Mouse (Mus musculus) intestine, embryonic 14.5 days (tissue): Measurements from ENCODE around the gene Aspscr1. TPM values are rescaled to one million over a fixed set of nuclear protein-coding genes. Genes with fewer than 3 reads are reported as not detected.

Source experiments
- ATAC-seq: fragments of 200-750 bp; cut with Nextera tagmentation; replicated peaks from 2 replicates; pipeline ENCODE4 v1.8.0; 2017; ENCODE audit warnings: low read depth, moderate number of reproducible peaks, moderate TSS enrichment, moderate library complexity; ENCODE audit not compliant: low FRiP score, low TSS enrichment
- DNase-seq: peaks from one replicate; pipeline ENCODE4 v3.0.0-alpha.2; 2018; ENCODE audit warnings: low spot score
- H3K27ac ChIP-seq: fragments of 300-500 bp; sonication (generic); 2 replicates; pipeline ENCODE4 v1.5.1; 2014; ENCODE audit warnings: low read depth, mild to moderate bottlenecking, control low read depth
- H3K27me3 ChIP-seq: fragments of 300-500 bp; sonication (generic); replicated peaks from 2 replicates; pipeline ENCODE4 v1.6.1; 2014; ENCODE audit warnings: low read length, control low read depth; ENCODE audit not compliant: control insufficient read depth, insufficient read depth
- H3K36me3 ChIP-seq: fragments of 300-500 bp; sonication (generic); 2 replicates; pipeline ENCODE4 v1.6.1; 2014; ENCODE audit warnings: low read length, control low read depth; ENCODE audit not compliant: control insufficient read depth, insufficient read depth
- H3K4me1 ChIP-seq: fragments of 300-500 bp; sonication (generic); replicated peaks from 2 replicates; pipeline ENCODE4 v1.6.1; 2014; ENCODE audit warnings: low read length, control low read depth, mixed read lengths; ENCODE audit not compliant: control insufficient read depth, insufficient read depth
- H3K4me2 ChIP-seq: fragments of 300-500 bp; sonication (generic); 2 replicates; pipeline ENCODE4 v1.6.1; 2014; ENCODE audit warnings: low read length
- H3K4me3 ChIP-seq: fragments of 300-500 bp; sonication (generic); 2 replicates; pipeline ENCODE4 v1.5.1; 2014; ENCODE audit warnings: low read depth, low read length, control low read depth, mixed read lengths
- H3K9ac ChIP-seq: fragments of 300-500 bp; sonication (generic); 2 replicates; pipeline ENCODE4 v1.6.1; 2014; ENCODE audit warnings: mild to moderate bottlenecking, low read length
- H3K9me3 ChIP-seq: fragments of 300-500 bp; sonication (generic); 2 replicates; pipeline ENCODE4 v1.6.1; 2016; ENCODE audit warnings: low read length, control low read depth; ENCODE audit not compliant: control insufficient read depth
- WGBS: fragments of 180-500 bp; shearing (Covaris S2); extraction: QIAGEN DNeasy Blood & Tissue Kit; methylation state at CpG from one replicate; pipeline ENCODE4 v1.1.7; 2014; 5-methylcytosine and 5-hydroxymethylcytosine counted together
- polyA plus RNA-seq: library from polyadenylated mRNA; unstranded; fragments of >200 nt; fragmentation: Nextera tagmentation; extraction: Ambion mirVana; gene quantifications from 2 replicates; pipeline ENCODE4 v1.2.1, GENCODE M21; 2014

The Aspscr1 gene
- polyA plus RNA-seq, 1 experiment from 2014 or later: 93.2 TPM

DNA sequence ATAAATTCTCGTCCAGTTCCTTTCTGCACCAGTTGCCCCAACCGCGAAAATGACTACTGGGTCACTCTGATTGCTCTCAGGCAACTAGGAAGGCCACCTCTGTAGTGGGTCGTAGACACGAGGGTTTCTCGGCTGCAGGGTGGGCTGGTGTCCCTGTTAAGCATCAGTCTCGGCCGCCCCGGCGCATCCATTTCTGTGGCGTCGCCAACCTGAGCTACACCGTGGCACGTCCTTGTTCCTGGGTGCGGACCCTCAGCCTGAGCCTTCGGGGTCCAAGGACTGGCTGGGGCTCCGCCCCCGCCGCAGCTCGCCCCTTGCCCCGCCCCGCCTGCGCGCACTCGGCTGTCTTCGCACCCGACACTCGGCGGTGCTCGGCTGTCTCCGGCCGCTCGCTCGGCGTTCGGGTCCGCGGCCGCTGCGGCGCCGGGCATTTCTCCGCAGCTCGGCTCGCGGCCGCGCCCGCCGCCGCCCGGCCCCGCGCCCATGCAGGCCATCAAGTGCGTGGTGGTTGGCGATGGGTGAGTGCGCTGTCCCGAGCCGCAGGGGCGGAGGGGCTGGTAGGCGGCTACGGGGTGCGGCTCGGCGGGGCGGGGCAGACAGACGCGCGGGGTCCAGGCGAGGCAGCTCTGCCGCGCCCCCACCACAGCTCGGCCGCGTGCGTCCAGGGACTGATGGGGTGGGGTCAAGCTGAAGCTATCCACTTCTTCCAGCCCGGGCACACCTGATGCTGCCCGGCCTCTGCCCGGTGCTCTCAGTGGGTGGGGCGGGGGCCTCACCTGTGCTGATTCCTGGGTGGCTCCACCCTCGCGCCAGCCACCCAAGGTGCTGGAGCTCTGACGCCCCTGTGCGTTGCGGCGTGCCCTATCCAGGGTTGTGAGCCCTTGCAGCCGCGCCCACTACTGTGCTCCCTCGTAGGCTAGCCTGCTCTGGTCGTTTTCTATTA is 48.6 kb downstream of the Aspscr1 start, which contains the start of gene Rac3:
Rac3 (plus strand) TSS at position 347 of the 943 bp plus-strand sequence.
- Histone ChIP-seq H3K4me3 (peak within 1 kb of the TSS; percentile 58), H3K27me3 (peaks cover 8% of the 10 kb centered on the region; the same call in 1 of the 2 replicates), H3K4me1 (peaks cover 16% of the 10 kb centered on the region), H3K9me3 (no peaks in the 10 kb centered on the region), H3K9ac (peak within 1 kb of the TSS; percentile 64), H3K36me3 (peaks cover 30% of the 10 kb centered on the region), H3K27ac (no peak within 1 kb of the TSS), H3K4me2 (peak within 1 kb of the TSS; percentile 99)
- DNase-seq: peak; percentile 82
- ATAC-seq: peak; percentile 77
- under 1% methylated on average over 90 of the region's 90 CpGs for WGBS

DNA sequence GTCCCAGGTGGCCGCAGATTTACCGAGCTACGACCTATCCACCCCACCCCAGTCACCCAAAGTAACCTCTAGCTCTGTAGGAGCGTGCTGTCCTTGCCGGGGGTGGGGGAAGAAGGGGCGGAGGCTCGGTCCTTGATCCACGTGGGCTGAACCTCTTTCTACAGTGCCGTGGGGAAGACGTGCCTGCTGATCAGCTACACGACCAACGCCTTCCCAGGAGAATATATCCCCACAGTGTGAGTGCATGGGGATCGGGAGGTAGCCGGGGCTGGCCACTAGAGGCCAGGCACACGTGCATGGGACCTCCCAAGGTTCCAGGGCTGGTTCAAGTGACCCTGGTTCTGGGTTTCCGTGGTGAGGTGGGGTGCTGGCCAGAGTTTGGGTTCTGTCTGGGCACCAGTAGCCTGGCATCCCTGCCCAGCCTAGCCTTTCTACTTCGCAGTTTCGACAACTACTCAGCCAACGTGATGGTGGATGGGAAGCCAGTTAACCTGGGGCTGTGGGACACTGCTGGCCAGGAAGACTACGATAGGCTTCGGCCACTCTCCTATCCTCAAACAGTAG is 49.4 kb downstream of the Aspscr1 start:
- Histone ChIP-seq H3K4me3 (peak overlapping the region; percentile 58), H3K27me3 (peaks cover 8% of the 10 kb centered on the region; the same call in 1 of the 2 replicates), H3K4me1 (peaks cover 20% of the 10 kb centered on the region), H3K9me3 (no peaks in the 10 kb centered on the region), H3K9ac (peak overlapping the region; percentile 64), H3K27ac (no peak overlapping the region), H3K36me3 (peaks cover 24% of the 10 kb centered on the region), H3K4me2 (peak overlapping the region; percentile 99)
- no peak for DNase-seq
- peak; percentile 3 for ATAC-seq
- 22% methylated on average over 21 of the region's 21 CpGs for WGBS

DNA sequence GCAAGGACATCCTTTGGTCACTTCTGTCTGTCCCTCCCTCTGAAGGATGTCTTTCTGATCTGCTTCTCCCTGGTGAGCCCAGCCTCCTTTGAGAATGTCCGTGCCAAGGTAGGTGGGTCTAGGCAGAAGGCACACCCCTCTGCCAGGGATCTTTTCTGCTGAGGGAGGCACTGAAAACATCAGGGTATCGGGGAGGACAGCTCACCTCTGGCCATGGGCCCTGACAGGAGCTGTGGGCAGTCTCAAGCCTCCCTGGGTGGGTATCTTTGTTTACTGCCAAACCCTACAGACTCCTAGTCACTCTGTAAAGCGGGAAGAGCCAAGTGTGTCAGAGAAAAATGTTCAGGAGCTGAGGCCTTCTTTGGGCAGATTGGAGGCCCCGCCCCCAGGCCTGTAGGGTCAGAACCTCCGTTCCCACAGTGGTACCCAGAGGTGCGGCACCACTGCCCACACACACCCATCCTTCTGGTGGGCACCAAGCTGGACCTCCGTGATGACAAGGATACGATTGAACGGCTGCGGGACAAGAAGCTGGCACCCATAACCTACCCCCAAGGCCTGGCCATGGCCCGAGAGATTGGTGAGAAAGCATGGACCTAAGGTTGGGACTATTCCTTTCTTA is 50.1 kb downstream of the Aspscr1 start:
- 85% methylated on average over 11 of the region's 11 CpGs for WGBS
- Histone ChIP-seq H3K36me3 (peaks cover 17% of the 10 kb centered on the region), H3K9me3 (no peaks in the 10 kb centered on the region), H3K9ac (no peak overlapping the region), H3K27me3 (peaks cover 8% of the 10 kb centered on the region; the same call in 1 of the 2 replicates), H3K4me3 (no peak overlapping the region), H3K4me2 (no peak overlapping the region), H3K4me1 (peaks cover 20% of the 10 kb centered on the region), H3K27ac (no peak overlapping the region)
- DNase-seq (no peak), ATAC-seq (no peak)

DNA sequence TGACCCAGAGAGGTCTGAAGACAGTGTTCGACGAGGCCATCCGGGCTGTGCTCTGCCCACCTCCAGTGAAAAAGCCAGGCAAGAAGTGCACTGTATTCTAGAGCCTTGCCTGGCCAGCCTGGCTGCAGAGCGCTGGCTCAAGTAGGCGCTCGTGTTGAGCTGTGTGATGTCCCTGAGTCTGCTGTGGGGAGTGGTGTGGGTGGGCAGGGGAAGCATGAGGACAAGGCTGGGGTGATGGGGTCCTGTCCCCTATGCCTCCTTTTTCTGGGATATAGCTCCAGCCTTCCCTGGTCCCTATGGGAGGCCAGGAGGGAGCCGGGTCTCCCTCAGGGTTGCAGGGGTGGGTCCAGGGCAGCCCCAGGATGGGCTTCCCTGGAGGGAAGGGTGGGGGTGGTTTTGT is 50.7 kb downstream of the Aspscr1 start:
- Histone ChIP-seq H3K9me3 (no peaks in the 10 kb centered on the region), H3K36me3 (peaks cover 11% of the 10 kb centered on the region; the same call in 1 of the 2 replicates), H3K9ac (no peak overlapping the region), H3K4me3 (no peak overlapping the region), H3K4me1 (peaks cover 20% of the 10 kb centered on the region), H3K27me3 (peaks cover 8% of the 10 kb centered on the region; the same call in 1 of the 2 replicates), H3K4me2 (no peak overlapping the region), H3K27ac (no peak overlapping the region)
- WGBS: 91% methylated on average over 7 of the region's 7 CpGs
- ATAC-seq (no peak), DNase-seq (no peak)

DNA sequence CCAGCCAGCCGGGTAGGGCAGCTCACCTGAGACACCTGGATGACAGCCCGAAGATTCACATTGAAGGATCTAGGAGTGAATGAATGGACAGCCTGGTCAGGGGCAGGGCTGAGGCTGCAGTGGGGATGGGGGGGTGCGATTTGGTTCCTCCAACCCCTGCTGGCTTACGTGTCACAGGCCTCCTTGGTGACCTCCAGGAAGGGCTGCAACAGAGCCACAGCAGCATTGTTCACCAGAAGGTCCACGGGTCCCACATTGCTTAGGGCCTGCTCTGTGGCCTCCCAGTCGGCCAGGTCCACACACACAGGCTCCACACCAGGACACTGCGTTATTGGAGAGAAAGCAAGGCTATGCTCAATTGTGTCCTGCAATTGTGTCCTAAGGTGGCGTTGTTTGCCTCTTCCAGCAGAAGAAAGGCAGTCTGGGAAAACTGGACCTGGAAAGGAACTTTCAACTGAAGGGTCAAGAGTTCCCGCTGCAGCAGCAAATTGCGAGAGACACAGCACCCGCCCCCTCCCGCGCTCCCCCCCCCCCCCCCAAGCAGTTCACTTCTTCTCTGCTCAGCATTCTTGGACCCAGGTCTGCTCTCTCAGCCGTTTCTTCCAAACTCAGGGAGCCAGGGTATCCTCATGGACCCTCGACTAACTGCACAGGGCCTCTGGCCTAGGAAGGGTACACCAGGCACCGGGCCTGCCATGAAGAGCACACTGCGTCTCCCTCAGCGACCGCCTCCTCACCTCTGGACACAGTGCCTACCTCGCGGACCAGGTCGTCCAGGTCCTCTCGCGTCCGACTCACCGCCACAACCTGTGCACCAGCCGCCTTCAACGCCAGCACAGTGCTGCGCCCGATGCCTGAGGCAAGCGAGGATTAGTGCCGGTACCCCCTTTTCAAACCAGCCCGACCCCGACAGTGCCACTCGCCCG is 53.7 kb downstream of the Aspscr1 start:
- H3K4me2 ChIP-seq: peak overlapping the region; percentile 84
- peak; percentile 30; the same call in 1 of the 2 replicates for ATAC-seq
- H3K4me3 ChIP-seq: peak overlapping the region; percentile 58
- no peak overlapping the region for H3K27ac ChIP-seq
- H3K36me3 ChIP-seq: no peaks in the 10 kb centered on the region
- H3K9me3 ChIP-seq: no peaks in the 10 kb centered on the region
- H3K9ac ChIP-seq: peak overlapping the region; percentile 40
- H3K4me1 ChIP-seq: peaks cover 14% of the 10 kb centered on the region
- DNase-seq: no peak
- H3K27me3 ChIP-seq: peaks cover 8% of the 10 kb centered on the region; the same call in 1 of the 2 replicates
- 21% methylated on average over 33 of the region's 36 CpGs for WGBS

DNA sequence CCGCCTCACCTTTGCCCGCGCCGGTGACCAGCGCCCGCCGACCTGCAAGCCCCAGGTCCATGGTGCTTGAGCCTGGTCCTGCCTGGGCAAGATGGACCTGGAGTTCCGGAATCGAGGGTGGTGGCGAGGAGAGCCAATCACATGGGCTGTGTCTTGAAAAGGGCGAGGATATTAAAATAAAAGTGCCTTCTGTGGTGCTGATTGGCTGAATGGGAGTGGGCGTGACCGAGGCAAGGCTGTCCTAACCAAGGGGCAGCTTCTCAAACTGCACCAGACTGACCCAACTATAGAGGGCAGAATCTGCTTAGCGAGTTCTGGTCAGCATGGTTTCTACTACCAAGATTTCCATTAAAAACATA is 54.4 kb downstream of the Aspscr1 start, which contains the start of gene Dcxr:
Dcxr (minus strand) TSS at position 113 of the 359 bp plus-strand sequence.
- H3K27ac ChIP-seq: no peak within 1 kb of the TSS
- peak within 1 kb of the TSS; percentile 84 for H3K4me2 ChIP-seq

DNA sequence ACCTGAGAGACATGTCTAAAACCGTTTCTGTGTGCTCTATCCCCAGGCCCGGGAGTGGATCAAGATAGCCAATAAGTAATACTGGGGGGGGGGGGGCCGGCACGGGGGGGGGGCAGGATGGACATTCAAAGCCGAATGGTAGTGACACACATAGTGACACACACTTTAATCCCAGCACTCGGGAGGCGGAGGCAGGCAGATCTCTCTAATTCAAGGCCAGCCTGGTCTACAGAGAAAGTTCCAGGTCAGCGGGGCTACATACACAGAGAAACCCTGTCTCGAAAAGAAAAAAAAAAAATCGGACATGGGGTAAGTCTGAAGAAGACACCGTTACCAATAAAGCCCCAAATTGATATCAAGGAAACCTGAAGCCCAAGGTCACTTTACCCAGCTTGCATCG is 54.8 kb downstream of the Aspscr1 start:
- Histone ChIP-seq H3K4me1 (peaks cover 6% of the 10 kb centered on the region; the same call in 1 of the 2 replicates), H3K36me3 (no peaks in the 10 kb centered on the region), H3K27ac (no peak overlapping the region), H3K4me3 (0 out of 2 replicates have a peak overlapping the region, but pooled peaks have one; percentile 58), H3K9me3 (no peaks in the 10 kb centered on the region), H3K9ac (no peak overlapping the region), H3K4me2 (peak overlapping the region; percentile 84), H3K27me3 (no peaks in the 10 kb centered on the region)
- ATAC-seq (no peak), DNase-seq (no peak)
- WGBS: 57% methylated on average over 12 of the region's 12 CpGs

More for the DNA sequence above, 54.4 kb downstream of the Aspscr1 start, which contains the start of gene Dcxr:
- H3K4me3 ChIP-seq: peak within 1 kb of the TSS; percentile 58
- H3K4me1 ChIP-seq: peaks cover 8% of the 10 kb centered on the region
- H3K27me3 ChIP-seq: peaks cover 4% of the 10 kb centered on the region; the same call in 1 of the 2 replicates
- under 1% methylated on average over 14 of the region's 14 CpGs for WGBS
- ATAC-seq: peak; percentile 84
- H3K9me3 ChIP-seq: no peaks in the 10 kb centered on the region
- no peaks in the 10 kb centered on the region for H3K36me3 ChIP-seq
- peak; percentile 86 for DNase-seq
- peak within 1 kb of the TSS; percentile 40 for H3K9ac ChIP-seq
